Mouse (Mus musculus) liver, postnatal 0 days (tissue): ENCODE results near the gene Maco1.

Experiments used
- CTCF ChIP-seq: sonication (generic); IDR thresholded peaks from 2 replicates; pipeline ENCODE4 v1.5.1; 2016; ENCODE audit warnings: antibody characterized with exemption, low read depth
- EP300 ChIP-seq: IDR thresholded peaks from 2 replicates; pipeline ENCODE4 v1.6.1; 2016; ENCODE audit warnings: antibody characterized with exemption, low read depth, mild to moderate bottlenecking

GRCm38 (mm10) chr4:134758922-134759321 lies 94.2 kb downstream of the Maco1 start:
- TF ChIP-seq EP300: no peak
- TF ChIP-seq CTCF: no peak
